Mouse (Mus musculus): ENCODE measurements at regions not wholly inside any gene's neighbourhood (a gene's known extent, or its start where the extent isn't known, plus 50 kb on each side); places are given as distances from the start of the nearest gene placed in this dataset.

DNA sequence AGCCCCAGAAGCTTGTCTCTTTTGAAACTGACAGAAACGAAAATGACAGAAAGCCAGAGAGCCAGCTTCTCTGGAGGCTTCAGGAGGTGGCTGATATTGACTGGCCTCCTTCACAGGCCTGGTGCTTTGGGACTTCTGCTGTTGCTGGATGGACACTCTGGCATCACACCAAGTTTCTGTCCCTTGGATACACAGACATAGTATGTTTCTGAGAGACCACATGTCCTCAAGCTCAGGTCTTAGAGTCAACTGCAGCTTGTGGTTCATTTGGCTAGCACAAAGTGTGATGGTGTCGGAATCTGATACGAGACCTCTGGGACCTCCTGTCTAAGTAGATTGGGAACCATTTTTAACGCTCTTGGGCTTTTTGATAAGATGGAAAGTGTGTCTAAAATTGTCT lies 502.0 kb downstream of the Sqor start:
- DNase-seq (ENCODE audit: low spot score in 2 of 2): no peak

GRCm38 (mm10) chr2:123274866-123275735 lies 510.1 kb downstream of the Sqor start:
- DNase-seq (ENCODE audit: low spot score in 2 of 2): no peak

DNA sequence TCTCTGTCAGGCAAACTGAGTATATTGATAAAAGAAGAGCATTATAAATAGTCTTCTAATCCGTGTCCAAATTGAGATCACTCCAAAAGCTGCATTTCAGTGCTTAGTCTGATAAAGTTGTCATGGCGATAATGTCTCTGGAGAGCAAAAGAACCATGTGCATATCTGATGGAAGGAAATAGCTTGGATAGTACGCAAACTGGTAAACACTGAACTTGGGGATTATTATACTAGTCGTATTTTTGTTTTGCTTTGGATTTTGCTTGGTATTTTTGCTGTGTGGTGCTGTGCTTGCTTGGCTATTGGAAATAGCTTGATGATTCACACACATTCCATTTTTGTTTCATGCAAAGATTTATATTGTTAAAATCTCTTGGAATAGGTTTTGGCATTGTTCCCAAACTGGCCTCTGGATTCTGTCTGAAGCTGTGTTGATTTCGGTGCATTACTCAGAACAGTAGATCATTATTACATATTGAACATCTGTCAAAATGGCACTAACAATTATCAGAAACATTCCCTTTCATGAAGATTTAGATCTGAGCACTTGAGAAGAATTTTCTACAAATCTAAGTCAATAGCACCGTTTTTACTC lies 510.8 kb downstream of the Sqor start:
- no peak for DNase-seq (ENCODE audit: low spot score in 2 of 2)

DNA sequence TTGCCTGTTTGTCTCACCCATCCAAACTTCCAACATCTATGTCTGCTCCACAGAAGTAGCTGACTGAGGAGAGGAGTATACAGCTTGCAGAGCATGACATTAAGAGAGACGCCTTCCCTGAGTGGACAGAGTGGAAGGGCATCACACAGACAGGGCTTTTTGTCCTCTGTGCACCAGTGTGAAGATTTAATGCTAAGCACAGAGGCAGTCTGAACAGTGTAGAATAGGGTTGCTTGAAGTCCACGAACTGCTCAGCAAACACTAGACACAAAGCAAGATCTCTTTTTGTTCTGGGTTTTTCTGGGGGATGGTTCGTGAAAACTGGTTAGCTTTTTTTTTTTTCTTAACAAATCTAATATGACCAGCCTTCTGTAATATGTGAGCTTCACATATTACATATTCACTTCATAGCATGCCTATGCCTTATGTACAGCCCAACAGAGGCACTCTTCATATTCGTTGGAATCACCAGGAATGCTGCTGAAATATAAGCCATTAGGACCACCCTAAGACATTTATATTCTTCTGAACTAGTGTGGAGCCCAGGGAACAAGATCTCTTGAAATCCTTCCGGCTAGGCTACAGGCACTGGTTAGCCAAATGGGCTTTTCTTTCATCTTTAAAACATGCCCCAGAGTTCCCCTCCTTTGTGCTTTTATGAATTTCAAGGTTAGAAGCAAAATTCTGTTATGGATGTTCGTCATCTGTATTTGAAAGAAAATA lies 546.7 kb downstream of the Sqor start:
- no peak for DNase-seq (ENCODE audit: low spot score in 2 of 2)

GRCm38 (mm10) chr2:123312277-123312617 lies 547.2 kb downstream of the Sqor start:
- DNase-seq (ENCODE audit: low spot score in 2 of 2): peak; percentile 43 to 72

DNA sequence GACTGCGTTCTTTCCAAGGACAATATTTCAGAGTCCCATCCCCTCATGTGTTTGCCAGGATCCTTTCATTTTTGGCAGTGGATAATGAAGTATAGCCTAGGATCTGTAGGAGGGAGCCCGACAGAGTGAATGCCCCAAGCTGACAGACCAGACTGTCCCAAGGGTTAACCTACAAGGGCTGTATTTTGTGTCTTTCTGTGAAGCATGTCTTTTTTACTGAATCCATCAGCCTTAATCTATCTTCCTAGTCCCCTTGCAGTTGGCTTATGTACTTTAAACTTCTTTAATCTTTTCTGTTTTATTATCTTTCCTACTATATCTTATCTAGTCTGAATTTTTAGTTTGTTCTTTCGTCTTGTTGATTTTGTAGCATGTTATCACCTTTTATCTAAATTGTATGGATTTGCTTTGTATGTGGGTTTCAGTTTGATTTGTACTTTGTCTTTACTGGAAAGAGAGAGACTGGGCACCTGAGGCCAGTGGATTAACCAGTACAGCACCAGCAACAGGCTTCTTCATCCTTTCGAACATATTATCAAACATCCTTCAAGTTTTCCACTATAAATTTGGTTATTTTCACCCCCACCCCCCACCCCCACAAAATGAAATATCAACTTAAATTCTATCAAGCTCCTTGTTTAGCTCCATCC lies 555.5 kb downstream of the Sqor start:
- DNase-seq (ENCODE audit: low spot score in 2 of 2): no peak

DNA sequence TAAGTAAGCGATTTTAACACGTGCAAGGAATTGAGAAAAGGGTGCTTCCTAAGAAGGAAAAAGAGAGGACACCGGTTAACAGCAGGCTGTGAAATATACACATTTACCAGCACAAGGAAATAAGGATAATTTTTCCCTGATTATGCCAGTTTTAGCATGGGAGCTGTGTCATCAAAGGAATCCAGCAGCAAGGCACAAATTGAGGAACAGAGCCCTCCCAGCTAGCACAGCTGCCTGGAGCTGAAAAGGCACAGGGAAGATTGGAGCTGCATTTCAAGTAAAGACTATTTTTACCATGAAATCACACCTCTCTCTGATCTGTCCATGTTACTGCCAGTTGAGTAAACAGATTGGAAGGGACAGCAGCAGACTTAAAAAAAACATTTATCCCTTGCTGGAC lies 558.7 kb downstream of the Sqor start:
- DNase-seq (ENCODE audit: low spot score in 2 of 2): no peak

DNA sequence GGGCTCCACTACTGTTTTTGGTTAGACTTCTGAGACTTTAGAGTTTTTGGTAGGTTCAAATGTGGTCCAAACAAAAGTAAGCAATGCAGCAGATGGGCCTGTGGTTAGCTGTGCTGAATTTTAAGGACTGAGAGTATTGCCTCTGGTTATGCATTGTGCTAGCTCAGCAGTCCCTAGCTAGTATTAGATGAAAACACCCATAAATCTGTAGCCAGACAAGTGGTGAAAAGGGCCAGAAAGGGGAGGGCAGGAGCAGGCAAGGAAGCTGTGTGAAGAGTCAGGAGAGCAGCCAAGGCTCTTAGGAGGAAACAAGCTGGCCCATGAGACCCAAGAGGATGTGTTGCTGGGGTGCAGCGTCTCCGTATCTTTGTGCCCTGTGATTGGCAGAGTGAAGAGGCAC lies 559.9 kb downstream of the Sqor start:
- DNase-seq (ENCODE audit: low spot score in 2 of 2): no peak

DNA sequence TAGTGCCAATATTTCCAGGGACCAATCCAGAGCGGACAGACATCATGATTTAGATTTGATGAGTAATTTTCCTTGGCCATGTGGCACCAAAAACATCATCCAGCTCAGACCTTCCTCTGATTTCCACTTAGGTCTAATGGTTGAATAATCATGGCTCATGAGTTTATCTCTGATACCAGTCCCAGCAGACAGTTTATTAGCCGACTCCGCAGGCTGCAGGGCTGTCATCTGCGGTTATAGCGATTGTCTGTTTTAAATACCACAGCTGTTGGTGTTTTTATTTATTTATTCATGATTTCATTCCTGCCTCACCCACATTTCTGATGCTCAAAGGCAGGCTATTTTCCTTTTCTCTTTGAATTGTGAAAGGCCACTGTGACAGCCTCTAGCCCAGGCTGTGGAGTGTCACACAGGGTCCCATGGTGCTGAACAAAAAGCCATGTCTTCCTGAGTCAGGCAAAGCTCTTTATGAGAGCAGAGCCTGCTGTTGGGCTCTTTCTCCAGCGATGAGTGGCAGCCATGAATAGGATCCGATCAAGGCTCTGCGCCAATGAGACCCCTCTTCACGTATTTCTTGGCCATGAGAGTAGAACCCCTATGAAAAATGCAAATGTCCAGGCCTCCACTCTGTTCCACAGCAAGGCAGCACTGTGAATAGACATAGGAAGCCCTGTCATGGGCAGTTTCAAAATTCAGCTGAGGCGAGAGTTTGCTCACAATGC lies 584.7 kb downstream of the Sqor start:
- no peak for DNase-seq (ENCODE audit: low spot score in 2 of 2)

GRCm38 (mm10) chr2:123364204-123364603 lies 599.2 kb downstream of the Sqor start:
- no peak for DNase-seq (ENCODE audit: low spot score in 2 of 2)

GRCm38 (mm10) chr2:123366571-123366970 lies 601.5 kb downstream of the Sqor start:
- DNase-seq (ENCODE audit: low spot score in 2 of 2): no peak

DNA sequence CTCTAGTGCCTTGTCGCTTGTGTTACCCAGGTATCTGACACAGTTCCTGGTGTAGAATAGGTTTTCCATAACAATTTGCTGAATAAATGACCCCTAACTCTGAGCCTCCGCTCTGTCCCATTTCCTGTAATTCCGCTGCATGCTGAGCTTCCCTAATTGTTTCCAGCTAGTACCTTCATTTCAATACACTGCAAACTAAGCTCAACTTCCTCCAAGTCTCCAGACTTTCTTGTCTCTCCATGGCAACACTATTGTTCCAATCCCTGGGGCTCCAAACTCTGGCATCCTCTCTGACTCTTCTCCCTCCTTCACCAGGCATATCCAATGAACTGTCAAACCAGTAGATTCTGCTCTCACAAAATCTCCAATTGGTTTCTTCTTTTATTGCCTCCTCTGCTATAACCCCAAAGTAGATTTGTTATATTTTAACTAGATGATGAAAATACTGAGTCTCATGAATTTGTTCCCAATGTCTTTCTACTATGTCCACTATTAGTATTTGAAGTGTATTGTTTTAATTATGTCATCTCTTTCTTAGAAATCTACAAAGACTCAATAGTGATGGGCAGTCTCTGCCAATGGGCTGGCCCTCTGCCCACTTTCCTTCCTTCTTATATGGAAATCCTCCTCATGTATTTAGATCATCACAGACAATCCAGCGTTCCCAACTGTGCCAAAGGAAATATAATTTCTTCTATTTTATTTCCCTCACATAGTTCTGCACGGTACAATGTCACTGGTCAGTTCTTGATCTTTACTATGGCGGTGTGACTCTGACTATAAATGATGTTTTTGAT lies 620.8 kb downstream of the Sqor start:
- DNase-seq (ENCODE audit: low spot score in 2 of 2): no peak

DNA sequence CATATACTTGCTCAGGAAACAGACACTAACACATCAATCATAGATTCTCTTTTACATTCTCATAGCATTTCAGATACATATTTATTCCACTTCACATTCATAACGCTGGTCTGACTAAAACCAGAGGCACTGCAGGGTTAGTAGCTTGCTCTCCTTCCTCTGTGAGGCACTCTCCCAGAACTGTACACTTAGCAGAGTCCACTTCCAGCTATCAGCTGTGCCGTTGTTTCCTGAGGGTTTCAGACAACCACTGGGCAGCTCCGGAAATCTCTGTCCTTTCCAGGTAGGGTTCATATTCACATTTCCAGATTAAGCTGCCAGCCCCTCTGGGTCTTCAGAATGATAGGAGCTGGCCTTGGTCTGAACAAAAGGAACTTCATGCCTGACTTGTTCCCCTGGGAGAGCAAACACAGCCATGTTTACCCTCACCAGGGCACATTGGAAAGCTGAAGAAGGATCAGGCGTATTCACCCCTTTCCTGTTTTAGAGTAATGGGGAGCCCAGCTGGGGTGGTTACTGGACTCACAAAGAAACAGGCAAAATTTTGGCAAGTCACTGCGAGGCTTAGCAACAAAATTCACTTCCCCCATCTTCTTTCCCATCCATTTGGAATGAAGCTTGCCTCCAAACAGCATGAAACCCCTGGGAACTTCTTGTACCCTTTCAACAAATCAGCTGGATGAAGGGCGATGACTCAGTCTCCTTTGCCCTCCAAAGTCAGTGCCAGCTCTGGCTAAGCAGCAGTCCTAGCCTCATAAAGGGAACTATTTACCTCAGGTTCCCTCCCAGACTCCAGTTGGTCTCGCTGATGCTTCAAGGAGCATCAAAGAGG lies 622.0 kb downstream of the Sqor start:
- no peak for DNase-seq (ENCODE audit: low spot score in 2 of 2)

DNA sequence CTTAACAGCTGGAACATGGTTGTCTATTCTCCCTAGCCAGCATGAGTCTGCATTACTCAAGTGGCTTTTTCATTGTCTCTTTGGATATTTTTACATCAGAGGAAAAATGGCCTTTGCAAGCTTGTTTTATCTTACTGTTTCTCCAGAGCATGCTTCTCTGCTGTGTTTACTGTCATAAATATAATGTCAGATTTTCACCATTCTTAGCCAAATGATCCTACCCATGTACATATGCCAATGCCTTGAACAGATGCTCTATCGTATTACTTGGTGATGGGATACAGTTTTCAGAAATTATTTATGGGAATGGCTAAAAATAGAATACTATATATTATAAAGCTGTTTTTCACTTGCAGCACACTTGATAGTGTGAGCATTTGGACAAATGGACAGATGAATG lies 625.9 kb downstream of the Sqor start:
- DNase-seq (ENCODE audit: low spot score in 2 of 2): no peak

DNA sequence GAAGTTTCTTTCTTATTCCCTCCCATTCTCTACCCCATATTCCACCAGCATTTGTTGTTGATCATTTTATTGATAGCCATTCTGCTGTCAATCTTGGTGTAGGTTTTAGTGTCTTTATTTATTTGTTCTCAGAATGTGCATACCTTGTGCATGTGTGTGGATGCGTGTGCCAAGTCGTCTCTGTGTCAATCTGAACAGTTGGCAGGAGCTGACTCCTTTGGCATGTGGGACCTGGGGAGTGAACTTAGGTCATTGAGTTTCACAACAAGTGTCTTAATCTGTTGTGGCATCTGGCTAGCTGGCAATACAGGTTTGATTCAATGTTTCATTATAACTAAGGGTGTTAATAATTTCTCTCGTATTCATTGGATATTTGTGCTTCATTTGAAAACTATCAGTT lies 629.3 kb downstream of the Sqor start:
- no peak for DNase-seq (ENCODE audit: low spot score in 2 of 2)

- DNase-seq (ENCODE audit: low spot score in 2 of 2): no peak
Measured at GRCm38 (mm10) chr2:123397551-123397950, 632.5 kb downstream of the Sqor start.

DNA sequence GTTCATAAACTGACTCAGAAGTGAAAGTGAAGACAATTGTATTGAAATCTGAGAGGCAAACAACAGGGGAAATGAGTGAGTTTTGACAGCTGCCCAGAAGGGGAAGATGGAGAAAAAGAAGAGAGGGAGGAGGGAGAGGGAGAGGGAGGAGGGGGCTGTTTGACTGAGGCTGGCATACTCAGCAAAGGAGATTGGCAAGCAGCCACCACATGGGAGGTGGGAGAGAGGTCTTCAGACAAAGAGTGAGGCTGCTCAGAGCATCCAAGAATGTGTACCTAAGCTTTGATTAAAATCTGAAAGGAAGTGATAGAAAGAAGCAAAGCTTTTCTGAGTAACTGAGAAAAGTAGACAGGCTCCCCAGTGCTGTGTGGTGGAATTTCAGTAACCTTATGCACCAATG lies 636.0 kb downstream of the Sqor start:
- no peak for DNase-seq (ENCODE audit: low spot score in 2 of 2)

DNA sequence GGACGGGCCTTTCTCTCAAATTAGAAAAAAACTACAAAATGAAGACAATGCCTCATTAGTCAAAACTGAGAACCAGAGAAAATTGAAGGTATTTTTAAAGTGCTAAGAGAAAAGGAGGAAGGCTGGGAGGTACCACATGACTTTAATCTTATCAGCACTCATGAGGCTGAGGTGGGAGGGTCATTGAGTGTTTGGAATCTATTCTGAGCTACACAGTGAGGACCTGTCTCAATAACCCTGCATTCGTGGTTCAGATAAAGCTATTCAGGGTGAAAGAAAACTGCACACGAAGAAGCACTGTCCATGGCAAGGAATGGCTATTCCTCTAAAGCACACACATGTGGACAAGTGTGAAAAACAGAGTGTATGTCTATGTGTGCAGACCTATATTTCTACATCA lies 644.0 kb downstream of the Sqor start:
- no peak for DNase-seq (ENCODE audit: low spot score in 2 of 2)

- DNase-seq (ENCODE audit: low spot score in 2 of 2): no peak
Measured at GRCm38 (mm10) chr2:123458034-123458677, 631.6 kb upstream of the Sema6d start.

- DNase-seq (ENCODE audit: low spot score in 2 of 2): no peak
Measured at GRCm38 (mm10) chr2:123473840-123474239, 615.9 kb upstream of the Sema6d start.

Measured in urinary bladder, postnatal 4 days (tissue).